Mouse (Mus musculus): ENCODE results near the gene Sdc3. TPM values are rescaled to one million over a fixed set of nuclear protein-coding genes. Genes with fewer than 3 reads are reported as not detected.
A peak's percentile ranks its signal among the peaks of the same experiment; 100 is the strongest.

Gene Sdc3
- polyA plus RNA-seq, 1 experiment from 2014 or later, result 95.7 TPM

DNA sequence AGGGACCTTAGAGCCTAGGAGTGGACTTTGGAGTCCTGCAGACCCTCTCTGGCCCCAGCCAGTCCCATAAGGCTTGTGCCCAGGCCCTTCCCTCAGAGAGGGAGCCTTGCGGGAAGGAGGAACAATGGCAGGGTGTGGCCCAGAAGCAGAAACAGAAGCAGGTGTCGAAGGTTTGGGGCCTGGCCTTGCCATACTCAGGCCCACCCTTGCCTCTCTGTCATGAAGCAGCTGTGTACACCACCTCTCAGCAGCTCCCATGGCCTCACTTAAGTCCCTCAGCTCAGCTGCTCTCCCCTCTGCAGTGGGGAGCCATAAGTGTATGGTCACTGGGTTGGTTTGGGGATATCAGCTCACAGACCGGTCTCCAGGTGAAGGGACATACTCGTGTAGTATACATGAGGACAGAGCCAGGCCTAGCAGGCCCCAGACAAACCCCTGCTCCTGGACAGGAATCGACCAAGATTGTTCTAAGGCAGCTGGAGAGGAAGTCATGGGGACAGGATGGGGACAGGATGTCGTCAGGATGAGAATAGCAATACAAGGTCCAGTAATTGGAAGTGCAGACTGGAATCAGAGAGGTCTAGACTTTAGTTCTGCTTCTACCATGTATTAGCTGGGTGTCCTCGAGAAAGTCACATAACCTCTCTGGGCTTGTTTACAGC, 28.4 kb downstream of the Sdc3 start:
- 80% methylated on average over 7 of the region's 7 CpGs for WGBS
- peaks cover 2% of the 10 kb centered on the region; the same call in 1 of the 2 replicates for H3K4me1 ChIP-seq (ENCODE audit: control insufficient read depth, insufficient read depth, low read length)
- no peaks in the 10 kb centered on the region for H3K27me3 ChIP-seq (ENCODE audit: control insufficient read depth, insufficient read depth, low read length)
- H3K27ac ChIP-seq (replicated peaks; ENCODE audit: low read depth, low read length), result 0 out of 2 replicates have a peak overlapping the region, but pooled peaks have one; percentile 20
- H3K4me3 ChIP-seq (replicated peaks; ENCODE audit: low read depth, low read length), result no peak overlapping the region
- H3K36me3 ChIP-seq (ENCODE audit: control insufficient read depth, insufficient read depth, low read length), result peaks cover 54% of the 10 kb centered on the region
- no peak overlapping the region for H3K4me2 ChIP-seq (ENCODE audit: low read length)
- no peaks in the 10 kb centered on the region for H3K9me3 ChIP-seq (ENCODE audit: control insufficient read depth, low read length)
- ATAC-seq (ENCODE audit: low FRiP score, low TSS enrichment), result no peak
- no peak for DNase-seq
- H3K9ac ChIP-seq (replicated peaks; ENCODE audit: low read length), result no peak overlapping the region

- H3K9ac ChIP-seq (replicated peaks; ENCODE audit: low read length), result no peak overlapping the region
- H3K4me1 ChIP-seq (ENCODE audit: control insufficient read depth, insufficient read depth, low read length), result 0 out of 2 replicates have a peak, but pooled peaks cover 7% of the 10 kb centered on the region
- no peak overlapping the region for H3K4me2 ChIP-seq (ENCODE audit: low read length)
- no peaks in the 10 kb centered on the region for H3K9me3 ChIP-seq (ENCODE audit: control insufficient read depth, low read length)
- ATAC-seq (ENCODE audit: low FRiP score, low TSS enrichment) (peak; percentile 34; the same call in 1 of the 2 replicates), DNase-seq (peak; percentile 57)
- H3K4me3 ChIP-seq (replicated peaks; ENCODE audit: low read depth, low read length), result no peak overlapping the region
- 11% methylated on average over 18 of the region's 18 CpGs for WGBS
- no peak overlapping the region for H3K27ac ChIP-seq (replicated peaks; ENCODE audit: low read depth, low read length)
- no peaks in the 10 kb centered on the region for H3K27me3 ChIP-seq (ENCODE audit: control insufficient read depth, insufficient read depth, low read length)
- peaks cover 12% of the 10 kb centered on the region for H3K36me3 ChIP-seq (ENCODE audit: control insufficient read depth, insufficient read depth, low read length)
Measured at GRCm38 (mm10) chr4:130828851-130829673, 36.7 kb downstream of the Sdc3 start.

DNA sequence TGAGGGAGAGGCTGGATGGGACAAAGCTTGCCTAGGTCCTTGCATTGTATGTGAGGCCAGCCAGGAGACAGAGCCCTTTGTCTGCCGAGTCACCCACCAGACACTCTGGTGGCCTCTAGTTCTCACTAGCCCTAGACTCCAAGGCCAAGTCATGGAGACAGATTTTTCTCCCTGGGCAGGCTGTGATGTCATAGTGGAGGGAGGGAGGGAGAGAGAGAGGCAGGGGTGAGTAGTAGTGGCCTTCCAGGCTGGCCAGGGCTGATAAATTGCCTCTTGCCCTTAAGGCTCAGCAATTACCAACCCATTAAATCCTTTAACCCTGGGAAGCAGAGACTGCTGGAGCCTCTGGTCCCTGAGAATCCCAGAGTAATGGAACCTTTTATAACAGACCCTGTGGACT, 41.8 kb downstream of the Sdc3 start:
- Histone ChIP-seq H3K9me3 (ENCODE audit: control insufficient read depth, low read length) (no peaks in the 10 kb centered on the region), H3K9ac (replicated peaks; ENCODE audit: low read length) (no peak overlapping the region), H3K36me3 (ENCODE audit: control insufficient read depth, insufficient read depth, low read length) (no peaks in the 10 kb centered on the region), H3K27ac (replicated peaks; ENCODE audit: low read depth, low read length) (no peak overlapping the region), H3K27me3 (ENCODE audit: control insufficient read depth, insufficient read depth, low read length) (no peaks in the 10 kb centered on the region), H3K4me2 (ENCODE audit: low read length) (no peak overlapping the region), H3K4me1 (ENCODE audit: control insufficient read depth, insufficient read depth, low read length) (peaks cover 29% of the 10 kb centered on the region), H3K4me3 (replicated peaks; ENCODE audit: low read depth, low read length) (no peak overlapping the region)
- DNase-seq (no peak), ATAC-seq (ENCODE audit: low FRiP score, low TSS enrichment) (no peak)
- 32% methylated on average over 1 of the region's 1 CpGs for WGBS

GRCm38 (mm10) chr4:130835550-130835949, 43.2 kb downstream of the Sdc3 start:
- no peak overlapping the region for H3K27ac ChIP-seq (replicated peaks; ENCODE audit: low read depth, low read length)
- H3K4me3 ChIP-seq (replicated peaks; ENCODE audit: low read depth, low read length), result no peak overlapping the region
- no peaks in the 10 kb centered on the region for H3K9me3 ChIP-seq (ENCODE audit: control insufficient read depth, low read length)
- no peak overlapping the region for H3K9ac ChIP-seq (replicated peaks; ENCODE audit: low read length)
- H3K27me3 ChIP-seq (ENCODE audit: control insufficient read depth, insufficient read depth, low read length), result no peaks in the 10 kb centered on the region
- ATAC-seq (ENCODE audit: low FRiP score, low TSS enrichment), result no peak
- 84% methylated on average over 4 of the region's 4 CpGs for WGBS
- H3K4me1 ChIP-seq (ENCODE audit: control insufficient read depth, insufficient read depth, low read length), result peaks cover 25% of the 10 kb centered on the region
- H3K36me3 ChIP-seq (ENCODE audit: control insufficient read depth, insufficient read depth, low read length), result no peaks in the 10 kb centered on the region
- no peak for DNase-seq
- H3K4me2 ChIP-seq (ENCODE audit: low read length), result no peak overlapping the region

- peak; percentile 88 for DNase-seq
- H3K4me2 ChIP-seq (ENCODE audit: low read length), result peak overlapping the region; percentile 27
- H3K4me3 ChIP-seq (replicated peaks; ENCODE audit: low read depth, low read length), result 0 out of 2 replicates have a peak overlapping the region, but pooled peaks have one; percentile 4
- H3K4me1 ChIP-seq (ENCODE audit: control insufficient read depth, insufficient read depth, low read length), result peaks cover 25% of the 10 kb centered on the region
- no peaks in the 10 kb centered on the region for H3K36me3 ChIP-seq (ENCODE audit: control insufficient read depth, insufficient read depth, low read length)
- WGBS, result 4% methylated on average over 20 of the region's 20 CpGs
- no peak overlapping the region for H3K9ac ChIP-seq (replicated peaks; ENCODE audit: low read length)
- peak overlapping the region; percentile 63 for H3K27ac ChIP-seq (replicated peaks; ENCODE audit: low read depth, low read length)
- ATAC-seq (ENCODE audit: low FRiP score, low TSS enrichment), result peak; percentile 81
- no peaks in the 10 kb centered on the region for H3K27me3 ChIP-seq (ENCODE audit: control insufficient read depth, insufficient read depth, low read length)
- H3K9me3 ChIP-seq (ENCODE audit: control insufficient read depth, low read length), result no peaks in the 10 kb centered on the region
Measured at GRCm38 (mm10) chr4:130836281-130837061, 44.1 kb downstream of the Sdc3 start.

- Histone ChIP-seq H3K27me3 (ENCODE audit: control insufficient read depth, insufficient read depth, low read length) (no peaks in the 10 kb centered on the region), H3K9me3 (ENCODE audit: control insufficient read depth, low read length) (no peaks in the 10 kb centered on the region), H3K4me2 (ENCODE audit: low read length) (no peak overlapping the region), H3K36me3 (ENCODE audit: control insufficient read depth, insufficient read depth, low read length) (no peaks in the 10 kb centered on the region), H3K4me1 (ENCODE audit: control insufficient read depth, insufficient read depth, low read length) (peaks cover 25% of the 10 kb centered on the region), H3K4me3 (replicated peaks; ENCODE audit: low read depth, low read length) (no peak overlapping the region), H3K9ac (replicated peaks; ENCODE audit: low read length) (no peak overlapping the region), H3K27ac (replicated peaks; ENCODE audit: low read depth, low read length) (no peak overlapping the region)
- no peak for ATAC-seq (ENCODE audit: low FRiP score, low TSS enrichment)
- 41% methylated on average over 11 of the region's 11 CpGs for WGBS
- no peak for DNase-seq
Measured at GRCm38 (mm10) chr4:130838585-130838984, 46.2 kb downstream of the Sdc3 start.

GRCm38 (mm10) chr4:130841107-130841840, 48.9 kb downstream of the Sdc3 start:
- ATAC-seq (ENCODE audit: low FRiP score, low TSS enrichment) (peak; percentile 48), DNase-seq (peak; percentile 71)
- Histone ChIP-seq H3K36me3 (ENCODE audit: control insufficient read depth, insufficient read depth, low read length) (no peaks in the 10 kb centered on the region), H3K4me1 (ENCODE audit: control insufficient read depth, insufficient read depth, low read length) (peaks cover 20% of the 10 kb centered on the region), H3K4me2 (ENCODE audit: low read length) (no peak overlapping the region), H3K9me3 (ENCODE audit: control insufficient read depth, low read length) (no peaks in the 10 kb centered on the region), H3K4me3 (replicated peaks; ENCODE audit: low read depth, low read length) (no peak overlapping the region), H3K27ac (replicated peaks; ENCODE audit: low read depth, low read length) (no peak overlapping the region), H3K9ac (replicated peaks; ENCODE audit: low read length) (no peak overlapping the region), H3K27me3 (ENCODE audit: control insufficient read depth, insufficient read depth, low read length) (no peaks in the 10 kb centered on the region)
- WGBS, result 57% methylated on average over 8 of the region's 8 CpGs

- ATAC-seq (ENCODE audit: low FRiP score, low TSS enrichment) (no peak), DNase-seq (no peak)
- H3K9ac ChIP-seq (replicated peaks; ENCODE audit: low read length), result no peak overlapping the region
- 75% methylated on average over 14 of the region's 14 CpGs for WGBS
- 0 out of 2 replicates have a peak overlapping the region, but pooled peaks have one; percentile 49 for H3K27ac ChIP-seq (replicated peaks; ENCODE audit: low read depth, low read length)
- H3K27me3 ChIP-seq (ENCODE audit: control insufficient read depth, insufficient read depth, low read length), result no peaks in the 10 kb centered on the region
- H3K4me3 ChIP-seq (replicated peaks; ENCODE audit: low read depth, low read length), result no peak overlapping the region
- H3K4me1 ChIP-seq (ENCODE audit: control insufficient read depth, insufficient read depth, low read length), result no peaks in the 10 kb centered on the region
- H3K36me3 ChIP-seq (ENCODE audit: control insufficient read depth, insufficient read depth, low read length), result no peaks in the 10 kb centered on the region
- H3K9me3 ChIP-seq (ENCODE audit: control insufficient read depth, low read length), result no peaks in the 10 kb centered on the region
- H3K4me2 ChIP-seq (ENCODE audit: low read length), result no peak overlapping the region
Measured at GRCm38 (mm10) chr4:130848814-130849213, 56.5 kb downstream of the Sdc3 start.
